Mouse (Mus musculus) hindlimb bud, embryonic 11.5 days (tissue): Measurements from ENCODE around the gene Myof.
A peak's percentile ranks its signal among the peaks of the same experiment; 100 is the strongest.

ENCODE experiments used
- DNase-seq: peaks from one replicate; pipeline ENCODE4 v3.0.0-alpha.2; 2012; ENCODE audit warnings: low read depth, low spot score; ENCODE audit errors: extremely low spot score

Gene Myof

DNA sequence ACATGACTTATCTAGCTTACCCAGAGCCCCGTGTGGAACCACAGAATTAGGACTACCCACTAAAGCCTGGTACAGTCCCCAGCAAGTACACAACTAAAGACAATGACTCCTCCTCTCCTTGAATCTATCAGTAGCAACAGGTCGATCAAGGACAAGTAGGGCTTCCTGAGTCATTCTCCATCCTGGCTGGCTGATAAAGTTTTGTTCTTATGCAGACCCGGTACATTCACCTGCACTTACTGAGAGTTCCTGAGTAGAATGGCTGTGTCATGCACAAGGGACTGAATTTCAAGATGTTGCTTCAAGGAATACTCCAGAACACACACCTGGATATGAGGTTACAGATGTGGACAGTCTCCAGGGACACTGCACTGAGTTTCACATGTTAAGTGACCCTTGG lies 1.8 kb upstream of the Myof start:
- no peak for DNase-seq

DNA sequence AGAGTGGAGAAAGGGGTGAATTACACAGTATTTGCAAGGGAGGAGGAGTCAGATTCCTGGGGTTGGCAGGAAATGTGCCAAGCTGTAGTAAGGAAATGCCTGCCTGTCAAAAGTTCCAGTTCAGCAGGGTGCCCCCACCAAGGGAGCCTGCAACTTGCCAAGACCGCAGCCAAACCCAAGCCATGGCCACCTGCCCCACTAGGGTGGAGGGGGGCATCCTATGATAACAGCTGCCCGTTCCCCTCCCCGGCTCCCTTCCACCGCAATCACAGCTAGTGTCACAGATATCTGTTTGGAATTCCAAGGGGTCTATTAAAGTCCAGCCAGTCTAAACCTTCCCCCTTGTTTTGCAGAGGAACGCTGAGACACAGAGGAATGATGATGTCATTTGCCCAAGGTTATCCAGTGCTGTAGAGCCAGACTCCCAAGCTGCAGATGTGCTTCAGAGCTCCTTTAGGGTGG lies 1.1 kb downstream of the Myof start:
- DNase-seq: no peak

DNA sequence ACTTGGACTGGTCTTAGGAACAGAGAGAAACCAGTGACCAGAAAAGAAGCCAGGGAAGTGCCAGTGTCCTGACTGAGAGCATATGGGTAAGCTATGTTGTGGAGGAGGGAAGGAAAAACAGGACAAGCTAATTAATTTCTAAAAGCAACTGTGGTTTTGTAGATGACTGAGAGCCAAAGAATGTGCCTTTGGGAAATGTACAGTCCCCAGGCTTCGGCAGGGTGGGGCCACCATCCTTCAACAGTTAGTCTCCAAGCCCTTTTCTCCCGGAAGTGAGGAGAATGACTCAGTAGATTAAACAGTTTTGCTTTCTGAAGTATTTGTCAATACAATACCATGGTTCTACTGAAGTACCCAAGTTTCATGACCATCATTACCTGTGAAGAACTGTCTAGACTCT lies 5.1 kb downstream of the Myof start:
- DNase-seq: no peak

DNA sequence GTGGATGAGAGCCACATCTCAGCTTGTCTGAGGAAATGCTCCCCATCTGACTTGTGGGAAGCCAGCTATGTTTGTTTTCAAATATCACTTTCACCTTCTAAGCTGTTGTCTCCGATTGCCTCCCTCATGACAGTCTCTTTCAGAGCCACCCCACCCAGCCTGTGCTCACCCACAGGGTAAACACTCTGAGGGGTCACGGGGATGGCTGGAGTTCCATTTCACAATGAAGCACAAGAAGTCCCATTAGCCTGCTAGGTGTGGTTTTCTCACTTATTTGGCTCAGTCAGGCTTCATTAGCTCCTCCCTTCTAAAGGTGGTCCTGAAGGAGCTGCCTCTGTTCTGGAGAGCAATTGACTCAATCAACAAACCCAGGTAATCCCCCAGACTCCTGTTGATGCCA lies 7.6 kb downstream of the Myof start:
- no peak for DNase-seq

DNA sequence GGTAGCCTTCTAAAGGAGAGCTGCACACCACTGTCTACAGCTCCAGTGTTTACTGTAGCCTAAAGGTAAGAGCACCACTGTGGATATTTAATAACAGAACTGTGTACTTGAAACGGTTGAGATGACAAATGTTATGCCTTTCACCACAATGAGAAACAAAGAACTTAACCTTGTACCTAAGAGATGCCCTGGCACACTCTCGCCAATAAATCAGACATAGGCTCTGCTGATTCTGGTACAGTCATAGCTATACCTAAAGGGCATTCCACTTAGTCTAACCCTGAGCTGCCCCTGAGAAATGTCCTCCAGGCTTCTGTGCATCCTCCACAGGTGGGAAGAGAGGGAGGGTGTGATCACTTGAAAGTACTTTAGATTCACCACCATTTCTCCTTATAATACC lies 8.7 kb downstream of the Myof start:
- DNase-seq: no peak

DNA sequence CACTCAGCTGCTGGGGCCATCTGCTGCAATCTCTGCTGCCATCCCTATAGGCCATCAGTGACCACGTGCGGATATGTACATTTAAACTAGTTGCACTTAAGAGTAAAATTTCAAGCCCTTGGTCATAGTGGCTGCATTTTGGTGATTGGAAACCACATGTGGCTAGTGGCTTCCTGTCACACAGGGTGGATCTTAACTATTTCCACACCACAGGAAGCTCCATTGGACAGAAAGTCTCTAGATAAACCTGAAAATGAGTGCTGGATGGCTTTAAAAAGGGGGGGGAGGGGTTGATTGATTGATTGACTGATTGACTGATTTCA lies 9.7 kb downstream of the Myof start:
- no peak for DNase-seq

DNA sequence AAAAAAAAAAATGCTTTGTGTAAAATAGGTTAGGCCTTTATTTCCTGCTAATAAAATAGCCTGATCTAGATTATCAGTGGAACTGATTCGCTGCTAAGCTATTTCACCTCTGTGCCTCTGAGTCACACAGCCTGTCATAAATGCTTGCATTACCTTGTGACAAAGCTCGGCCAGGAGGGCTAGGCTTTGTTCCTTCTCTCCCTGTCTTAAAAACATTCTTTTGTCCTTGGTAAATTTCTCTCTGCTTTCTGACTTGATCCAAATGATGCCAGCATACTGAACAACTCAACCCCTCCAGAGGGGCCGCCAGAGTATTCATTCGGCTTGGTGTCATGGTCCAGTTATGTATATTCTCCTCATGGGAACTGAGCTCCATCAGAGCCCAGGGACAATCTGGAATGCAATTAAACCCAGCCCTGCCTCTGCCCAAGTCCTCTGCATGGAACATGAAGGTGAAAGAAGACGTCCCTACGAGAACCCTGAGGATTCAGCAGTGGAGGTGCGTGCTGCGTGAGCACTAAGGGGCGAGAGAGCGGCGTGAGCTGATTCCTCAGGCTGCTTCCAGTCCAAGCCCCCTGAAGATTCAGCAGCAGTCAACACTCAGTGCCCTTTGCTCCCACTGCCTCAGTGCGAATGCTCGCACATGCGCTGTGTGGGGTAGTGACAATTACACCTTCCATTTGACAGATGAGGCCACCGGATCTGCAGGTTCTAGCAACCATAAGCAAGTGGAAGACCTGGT lies 10.2 kb downstream of the Myof start:
- no peak for DNase-seq

DNA sequence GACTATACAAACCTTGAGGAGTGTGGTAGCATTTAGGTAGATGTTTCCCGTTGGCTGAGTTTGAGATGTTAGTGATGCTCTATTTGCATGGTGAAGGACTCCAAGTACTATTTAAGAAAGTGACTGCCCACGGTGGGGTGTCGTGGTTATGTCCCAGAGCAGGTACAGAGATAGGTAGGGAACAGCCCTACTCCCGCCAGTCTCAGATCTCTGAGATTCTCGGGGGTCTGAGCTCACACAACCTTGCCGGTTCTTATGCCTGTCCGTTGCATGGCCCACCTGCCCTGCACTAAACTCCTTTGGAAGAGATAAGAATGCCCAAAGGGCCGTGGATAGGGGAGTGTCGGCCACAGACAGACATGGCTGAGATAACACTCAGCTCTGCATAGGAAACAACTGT lies 12.2 kb downstream of the Myof start:
- no peak for DNase-seq

DNA sequence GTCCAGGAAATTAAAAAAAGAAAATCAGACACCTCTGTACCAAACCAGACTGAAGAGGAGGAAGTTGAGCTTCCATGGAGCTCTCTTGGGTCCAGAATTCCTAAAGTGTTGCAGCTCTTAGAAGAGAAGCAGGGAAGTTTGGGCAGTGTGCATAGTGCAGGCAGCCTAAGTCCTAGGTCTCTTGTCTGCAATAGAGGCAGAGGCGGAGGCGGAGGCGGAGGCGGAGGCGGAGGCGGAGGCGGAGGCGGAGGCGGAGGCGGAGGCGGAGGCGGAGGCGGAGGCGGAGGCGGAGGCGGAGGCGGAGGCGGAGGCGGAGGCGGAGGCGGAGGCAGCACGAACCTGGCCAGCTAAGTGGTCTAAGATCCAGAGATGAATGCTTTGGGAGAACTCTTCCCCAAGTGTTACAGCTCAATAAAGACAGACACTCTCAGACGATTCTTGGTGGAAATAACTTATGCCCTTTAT lies 12.7 kb downstream of the Myof start:
- no peak for DNase-seq

DNA sequence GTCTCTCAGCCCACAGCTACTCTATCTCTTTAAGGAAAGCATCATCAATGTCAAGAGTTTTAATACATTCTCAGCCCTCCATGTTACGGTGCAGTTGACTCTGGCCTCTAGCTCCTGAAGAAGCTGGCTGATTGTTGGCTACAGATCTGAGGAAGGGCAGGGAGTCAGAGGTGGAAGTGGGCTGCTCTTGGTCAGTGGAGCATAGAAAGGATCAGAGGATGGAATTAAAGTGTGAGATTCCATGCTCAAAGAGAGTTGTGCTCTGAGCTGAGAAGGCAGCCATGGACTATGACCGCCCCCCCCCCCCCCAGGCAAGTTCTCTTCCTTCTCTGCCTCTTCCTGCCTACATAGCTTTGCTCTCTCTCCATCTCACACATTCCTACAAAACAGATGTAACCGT lies 13.5 kb downstream of the Myof start:
- DNase-seq: no peak

DNA sequence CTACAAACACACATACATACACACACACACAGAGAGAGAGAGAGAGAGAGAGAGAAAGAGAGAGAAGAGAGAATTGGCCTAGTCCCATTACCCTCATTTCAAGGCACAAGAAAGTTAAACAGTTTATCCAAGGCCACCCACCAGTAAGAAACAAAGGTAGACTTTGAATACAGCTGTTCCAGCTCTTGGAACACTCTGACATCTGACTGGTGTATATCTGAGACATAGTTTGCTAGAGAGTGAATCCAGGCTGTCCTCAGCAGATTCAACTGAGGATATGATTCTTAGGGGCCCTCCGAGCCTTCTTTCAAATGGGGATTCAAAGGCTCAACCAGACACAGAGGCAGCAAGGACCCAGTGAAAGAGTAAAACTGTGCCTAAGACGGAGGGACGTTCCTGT lies 14.1 kb downstream of the Myof start:
- no peak for DNase-seq

DNA sequence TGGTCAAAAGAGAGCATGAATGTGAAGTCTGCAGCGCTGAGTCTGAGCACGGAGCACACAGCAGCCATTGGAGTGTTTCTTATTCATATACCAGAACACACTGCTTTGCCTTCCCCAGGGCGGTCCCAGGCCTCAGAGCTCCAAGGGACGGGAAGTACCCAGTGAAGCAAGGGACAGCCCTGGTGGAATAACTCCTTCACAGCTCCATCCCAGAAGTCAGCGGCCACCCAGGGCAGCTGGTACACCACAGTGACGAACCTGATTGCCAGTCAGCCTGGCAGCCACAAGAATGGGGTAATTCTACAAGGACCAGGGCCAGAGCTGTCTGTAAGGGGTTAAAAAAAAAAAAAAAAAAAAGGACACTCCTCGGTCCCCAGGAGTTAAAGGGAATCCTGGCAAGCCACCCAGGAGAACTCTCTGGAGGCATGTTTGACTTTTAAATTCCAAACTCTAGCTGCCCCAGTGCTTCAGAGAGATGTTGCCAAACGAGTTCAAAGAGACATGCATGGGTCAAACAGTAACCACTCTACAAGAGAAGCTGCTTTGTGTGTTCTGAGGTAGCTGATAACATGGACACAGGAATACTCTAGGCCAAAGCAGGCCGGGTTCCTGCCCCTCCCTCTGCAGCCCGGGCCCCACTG lies 15.4 kb downstream of the Myof start:
- no peak for DNase-seq

DNA sequence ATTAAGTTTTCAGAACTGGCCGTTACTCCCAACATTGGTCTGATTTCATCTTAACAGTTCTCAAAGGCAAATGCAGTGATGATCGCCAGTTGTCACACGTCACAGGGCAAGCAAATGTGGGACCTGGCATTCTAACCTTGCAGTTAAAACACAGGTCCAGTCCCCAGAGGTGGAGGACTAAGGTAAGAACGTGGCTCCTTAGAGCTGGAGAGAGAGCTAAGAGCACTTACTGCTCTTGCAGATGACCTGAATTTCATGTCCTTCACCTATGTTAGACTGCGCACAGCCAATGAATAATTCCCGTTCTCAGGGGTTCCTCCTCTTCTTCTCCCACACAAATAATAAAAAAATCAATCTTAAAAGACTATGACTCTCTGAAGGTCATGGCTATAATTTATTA lies 16.0 kb downstream of the Myof start:
- DNase-seq: no peak

DNA sequence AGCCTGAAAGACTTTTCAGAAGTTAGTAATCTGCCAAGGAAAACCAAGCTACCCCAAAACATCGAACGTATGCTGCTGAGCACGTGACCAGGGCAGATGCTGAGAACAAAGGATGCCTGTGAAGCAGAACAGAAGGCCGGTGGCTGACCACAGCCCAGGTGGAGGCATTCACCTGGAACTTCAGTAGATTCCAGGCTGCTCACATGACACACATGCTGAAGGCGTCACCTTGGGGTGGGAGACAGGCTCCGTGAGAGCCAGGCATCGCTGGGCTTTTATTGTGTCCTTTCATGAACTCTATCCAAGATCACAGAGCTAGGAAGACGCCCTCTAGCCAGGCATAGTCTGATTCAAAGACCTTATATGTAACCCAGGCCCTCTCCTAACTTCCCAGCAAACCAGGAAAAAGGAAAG lies 17.2 kb downstream of the Myof start:
- no peak for DNase-seq

DNA sequence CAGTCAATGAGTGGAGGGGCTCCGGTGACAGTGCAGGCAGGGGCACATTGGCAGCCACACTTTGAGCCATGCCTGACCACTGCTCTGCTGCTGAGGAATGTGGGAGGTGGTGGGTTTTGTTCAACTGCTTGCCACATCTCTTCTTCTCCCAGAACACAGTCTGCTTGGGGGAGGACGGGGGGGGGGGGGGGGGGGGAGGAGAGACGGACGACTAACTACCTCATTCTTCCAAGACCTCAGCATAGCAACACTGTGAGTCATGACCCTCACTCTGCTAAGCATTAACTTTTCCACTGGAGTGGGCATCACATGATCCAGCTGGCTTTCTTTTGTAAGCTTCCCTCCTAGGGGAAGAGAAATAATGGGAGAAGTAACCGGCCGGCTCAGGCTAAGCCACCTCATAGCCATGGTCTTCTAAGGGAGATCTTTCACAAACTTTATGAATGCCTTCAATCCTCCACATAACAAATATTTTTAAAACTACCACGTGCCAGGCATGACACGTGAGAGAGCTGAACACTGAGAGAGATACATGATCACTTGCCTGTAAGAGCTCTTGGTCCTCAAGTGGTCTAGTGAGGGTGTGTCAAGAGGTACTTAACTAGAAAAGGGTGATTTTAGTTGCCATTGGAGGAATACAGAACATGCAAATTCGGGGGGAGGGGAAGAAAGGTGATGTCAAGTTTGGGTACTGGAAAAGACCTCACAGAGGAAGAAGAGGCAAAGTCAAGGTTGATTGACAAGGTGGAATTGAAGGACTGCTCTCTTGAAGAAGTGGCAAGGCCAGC lies 17.9 kb downstream of the Myof start:
- DNase-seq: no peak

DNA sequence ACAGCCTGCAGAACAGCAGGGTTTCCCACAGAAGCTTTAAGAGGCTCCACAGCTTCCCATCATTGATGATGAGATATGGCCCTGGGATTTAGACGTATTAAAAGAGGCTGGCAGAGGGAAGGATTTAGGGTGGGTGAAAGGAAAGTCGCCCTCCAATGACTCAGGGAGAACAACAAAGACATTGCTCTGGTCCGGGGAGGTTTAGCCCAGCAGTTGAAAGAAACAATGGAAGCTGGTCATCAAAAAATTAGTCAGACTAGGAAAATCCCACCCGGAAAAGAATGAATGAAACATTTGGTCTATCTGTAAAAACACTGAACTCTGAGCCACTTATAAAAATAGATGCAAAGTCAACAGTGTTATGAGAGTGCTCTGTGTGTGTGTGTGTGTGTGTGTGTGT lies 19.8 kb downstream of the Myof start:
- DNase-seq: no peak

DNA sequence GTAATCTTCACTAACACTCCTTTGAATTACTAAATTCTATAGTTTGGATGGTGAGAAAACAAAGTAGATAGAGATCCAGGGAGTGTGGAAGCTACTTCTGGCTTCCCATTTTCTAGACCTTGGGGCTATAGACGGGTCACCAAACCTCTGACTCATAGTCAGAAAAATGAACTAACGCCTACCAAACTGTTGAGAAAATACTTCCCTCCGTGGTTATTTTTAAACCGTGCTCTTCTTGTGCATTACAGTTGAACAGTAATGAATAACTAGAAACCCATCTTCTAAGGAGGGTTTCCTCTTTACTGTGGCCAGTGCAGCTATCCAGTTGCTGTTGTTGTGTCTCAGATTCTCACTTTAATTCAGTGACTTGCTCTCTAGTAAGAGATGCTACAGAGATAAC lies 20.7 kb downstream of the Myof start:
- no peak for DNase-seq

DNA sequence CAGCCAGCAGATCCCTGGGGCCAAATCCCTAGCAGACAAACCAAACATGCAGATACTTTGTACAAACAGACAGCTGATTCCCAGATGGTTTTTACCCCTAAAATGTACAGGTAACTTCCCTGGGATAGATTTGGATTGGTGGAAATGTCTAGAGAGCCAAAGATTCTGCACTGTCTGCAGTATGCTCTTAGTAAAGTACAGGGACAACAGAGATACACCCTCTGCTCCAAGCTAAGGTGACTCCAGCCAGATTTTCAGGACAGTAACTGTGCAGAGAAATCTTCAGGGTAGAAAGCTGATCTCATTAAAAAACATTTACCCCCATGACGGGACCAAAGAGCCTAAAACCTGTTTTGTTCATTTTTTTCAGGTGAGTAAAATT lies 27.5 kb downstream of the Myof start:
- no peak for DNase-seq

DNA sequence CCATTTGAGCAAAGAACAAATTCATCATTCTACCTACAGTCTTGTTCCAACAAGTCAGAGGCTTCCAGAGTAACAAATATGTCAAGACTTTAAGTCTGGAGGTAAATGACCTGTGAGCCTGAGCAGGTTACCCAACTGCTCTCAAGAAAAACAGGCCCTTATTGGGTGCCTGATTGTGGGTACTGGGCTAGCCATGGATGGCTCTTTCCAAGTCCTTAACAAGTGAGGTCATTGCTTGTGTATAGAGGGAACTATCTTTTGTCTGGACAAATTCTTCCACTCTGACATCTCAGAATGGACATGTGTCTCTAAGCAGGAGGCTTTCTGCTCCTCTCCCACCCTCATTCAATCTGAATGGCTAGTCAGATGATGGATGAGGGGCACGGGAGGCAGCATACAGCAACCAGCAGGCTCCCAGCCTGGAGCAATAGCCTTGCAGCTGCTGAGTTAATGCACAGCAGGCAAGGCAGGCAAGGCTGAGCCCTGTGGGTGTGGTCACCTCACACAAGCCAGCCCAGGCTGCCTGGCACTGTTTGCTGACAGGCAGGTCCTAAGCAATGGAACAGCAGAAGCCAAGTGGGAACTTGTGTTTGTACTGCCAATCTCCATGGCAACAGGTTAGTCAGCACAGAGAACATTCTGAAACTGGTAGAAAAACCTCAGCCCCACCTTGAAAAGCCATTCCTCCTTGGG lies 28.1 kb downstream of the Myof start:
- DNase-seq: peak; percentile 30

DNA sequence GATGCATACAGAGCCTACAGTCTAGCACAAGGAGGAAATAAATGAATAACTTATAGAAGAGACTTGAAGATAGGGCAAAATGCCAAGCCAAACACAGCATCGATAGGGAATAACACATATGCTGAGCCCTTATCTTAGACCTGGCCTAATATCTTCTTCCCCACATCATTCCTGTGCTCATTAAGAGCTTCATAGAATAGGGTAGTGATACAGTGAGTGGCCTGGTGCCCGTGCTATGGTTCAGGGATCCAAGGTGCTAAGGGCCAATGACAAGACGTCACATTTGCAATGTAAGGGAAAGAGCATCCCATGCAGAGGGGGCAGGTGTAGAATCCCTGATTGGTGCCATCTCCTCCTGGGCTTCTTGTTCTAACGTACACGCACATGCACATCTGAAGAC lies 28.9 kb downstream of the Myof start:
- DNase-seq: no peak

DNA sequence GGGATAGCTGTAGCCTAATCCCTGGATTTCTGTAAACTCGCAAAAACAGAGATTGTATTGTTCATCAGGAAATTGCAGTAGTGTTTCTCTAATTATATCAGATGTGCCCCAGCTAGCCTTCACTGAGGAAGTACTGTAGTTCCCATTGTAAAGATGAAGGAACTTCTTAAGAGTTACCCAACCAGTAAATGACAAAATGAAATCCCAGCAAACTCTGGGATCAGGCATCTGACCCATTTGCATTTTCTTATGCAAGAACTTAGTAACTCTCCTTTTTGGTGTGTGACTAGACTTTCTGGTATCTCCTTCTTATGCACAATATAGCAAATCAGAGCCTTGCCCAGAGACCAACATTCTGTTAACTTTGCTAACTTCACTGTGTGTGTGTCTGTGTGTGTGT lies 32.0 kb downstream of the Myof start:
- no peak for DNase-seq
